Mouse (Mus musculus) thymus, adult 2 months (tissue): Measurements from ENCODE around the gene Aoc3.

Experiments
- CTCF ChIP-seq: fragments of 200-500 bp; IDR thresholded peaks from 2 replicates; pipeline ENCODE4 v1.5.1; 2012; ENCODE audit warnings: mild to moderate bottlenecking, control low read depth, low read length, moderate library complexity, borderline replicate concordance; ENCODE audit not compliant: control insufficient read depth, poor library complexity, insufficient read depth; ENCODE audit errors: extremely low read depth
- POLR2A ChIP-seq: fragments of 200-500 bp; IDR thresholded peaks from 2 replicates; pipeline ENCODE4 v1.6.1; 2012; ENCODE audit warnings: mild to moderate bottlenecking, low read length, control low read depth, moderate library complexity; ENCODE audit not compliant: control insufficient read depth, poor library complexity, insufficient read depth; ENCODE audit errors: extremely low read depth

DNA sequence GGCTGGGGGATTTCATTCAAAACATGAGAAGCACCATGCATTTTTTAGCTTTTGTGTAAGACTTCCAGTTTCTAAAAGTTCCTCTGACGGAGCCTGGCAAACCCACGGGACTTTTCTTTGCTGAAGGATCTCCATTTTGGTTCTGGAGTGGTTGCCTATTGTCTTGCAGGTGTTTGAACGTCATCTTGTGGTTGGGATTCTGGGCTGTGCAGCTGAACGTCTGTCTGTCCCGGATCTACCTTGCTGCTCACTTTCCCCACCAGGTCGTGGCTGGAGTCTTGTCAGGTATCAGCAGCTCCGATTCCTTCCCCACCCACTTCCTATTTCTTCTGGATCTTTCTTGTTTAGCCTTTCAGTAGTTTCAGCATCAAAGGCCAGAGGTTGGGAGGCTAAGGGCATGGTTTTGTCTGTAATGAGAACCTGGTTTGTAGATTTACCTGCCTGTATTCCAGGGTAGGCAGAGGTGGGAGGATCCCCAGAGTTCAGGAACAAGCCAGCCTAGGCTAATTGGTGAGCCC is 44.1 kb downstream of the Aoc3 start:
- TF ChIP-seq POLR2A (no peak), CTCF (no peak)
